Mouse (Mus musculus): ENCODE measurements around the gene Ubxn11.

Ubxn11 gene

DNA sequence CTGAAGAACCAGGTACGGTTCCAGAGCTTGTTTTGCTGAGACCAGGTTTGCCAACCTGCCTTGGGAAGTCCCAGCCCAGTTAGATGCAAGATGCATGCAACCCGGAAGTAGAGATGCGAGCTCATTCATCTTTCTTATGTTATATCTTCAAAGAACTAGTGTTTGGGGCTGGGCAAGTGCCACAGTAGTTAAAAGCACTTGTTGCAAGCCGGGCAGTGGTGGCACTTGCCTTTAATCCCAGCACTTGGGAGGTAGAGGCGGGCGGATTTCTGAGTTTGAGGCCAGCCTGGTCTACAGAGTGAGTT lies 11.2 kb upstream of the Ubxn11 start:
- DNase-seq, result no peak

DNA sequence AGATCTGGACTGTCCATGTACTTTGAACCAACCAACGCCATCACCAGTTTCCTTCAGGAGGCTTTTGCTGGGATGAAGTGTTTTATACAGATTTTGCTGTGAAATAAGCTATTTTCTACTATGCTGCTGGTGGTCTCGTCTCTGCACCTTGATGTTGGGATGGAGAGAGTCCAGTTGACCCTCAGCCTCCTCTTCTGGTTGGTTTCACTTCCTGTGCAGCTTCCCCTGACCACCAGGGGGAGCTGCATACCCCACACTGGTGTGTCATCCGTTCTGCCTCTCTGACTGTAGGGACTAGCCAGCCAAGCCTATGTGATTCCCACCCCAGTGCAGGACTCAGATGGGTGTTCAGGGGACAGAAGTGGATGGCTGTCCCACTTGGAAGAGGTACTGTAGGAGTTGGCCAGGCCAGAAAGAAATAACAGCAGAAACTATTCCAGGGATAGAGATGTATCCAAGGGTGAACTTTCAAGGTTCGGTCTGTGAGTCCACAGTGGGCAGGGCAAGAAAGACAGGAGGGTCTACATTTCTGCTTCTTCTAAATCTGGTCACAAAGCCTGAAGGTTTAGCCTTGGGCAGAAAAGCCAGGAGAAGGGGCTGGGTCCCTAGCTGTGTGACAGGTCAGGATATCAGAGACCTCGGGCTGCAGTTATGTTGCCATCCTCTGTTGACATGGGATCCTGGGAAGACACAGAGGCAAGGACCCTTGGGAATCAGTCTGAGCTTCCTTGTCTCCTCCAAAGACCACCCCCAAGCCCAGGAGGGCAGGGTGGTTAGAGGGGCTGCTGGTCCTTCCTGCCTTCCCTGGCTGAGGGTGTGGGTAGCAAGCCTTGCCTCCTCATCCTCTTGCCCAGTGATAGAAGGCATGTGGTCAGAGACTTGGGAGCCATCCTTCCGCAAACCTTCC lies 9.7 kb upstream of the Ubxn11 start:
- DNase-seq, result peak; percentile 60 to 65

DNA sequence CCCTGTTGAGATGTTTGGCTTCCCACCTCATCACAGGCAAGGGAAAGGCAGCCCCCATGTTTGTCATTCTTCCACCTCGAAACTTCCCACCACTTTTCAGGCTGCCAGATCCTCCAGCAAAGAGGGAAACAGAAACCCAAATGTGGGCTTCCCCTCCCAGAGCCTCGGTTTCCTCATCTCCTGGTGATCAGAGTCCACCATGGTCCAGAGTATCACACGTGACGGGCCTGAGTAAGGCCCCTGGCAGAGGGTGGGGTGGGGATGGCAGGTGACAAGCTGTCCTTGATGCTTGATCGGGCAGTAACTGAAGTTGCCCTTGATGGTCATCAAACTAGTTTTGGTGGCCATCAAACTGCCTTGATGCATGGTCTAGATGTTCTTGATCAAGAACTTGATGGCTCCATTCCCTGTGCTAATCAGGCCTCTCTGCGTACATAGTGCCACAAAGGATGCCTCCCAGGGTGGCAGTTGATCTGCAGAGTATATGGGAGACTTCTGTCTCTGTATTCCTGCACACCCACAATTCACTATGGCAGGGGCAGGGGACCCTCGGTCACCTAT lies 8.3 kb upstream of the Ubxn11 start:
- no peak for DNase-seq

DNA sequence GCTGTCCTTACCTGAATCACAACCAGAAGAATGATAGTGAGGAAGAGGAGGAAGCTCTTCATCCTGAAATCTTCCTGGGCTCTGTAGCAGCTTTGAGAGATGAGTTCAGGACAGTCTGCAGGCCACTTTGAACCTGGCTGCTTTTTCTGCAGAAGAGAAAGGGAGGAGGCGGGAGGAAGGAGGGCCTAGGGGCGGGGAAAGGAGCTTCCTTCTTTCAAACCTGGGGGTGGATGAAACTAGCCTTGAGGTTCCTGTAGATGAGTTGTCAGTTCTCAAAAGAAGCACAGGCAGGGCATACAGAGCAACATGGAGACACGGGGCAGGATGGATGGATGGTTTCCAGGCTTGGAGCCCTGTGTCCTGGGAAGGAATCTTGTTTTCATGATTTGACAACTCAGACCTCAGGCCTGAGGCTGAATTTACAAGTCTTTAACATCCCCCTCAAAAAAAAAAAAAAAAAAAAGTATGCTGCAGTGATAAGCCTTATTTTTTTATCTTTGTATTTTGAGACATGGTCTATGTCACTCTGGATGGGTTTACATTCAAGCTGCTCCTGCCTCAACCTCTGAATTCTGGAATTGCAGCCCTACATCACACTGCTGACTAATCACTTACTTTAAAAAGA lies 7.3 kb upstream of the Ubxn11 start, which contains the start of gene Cd52:
Gene Cd52 (minus strand): TSS at position 160 of the 625 bp plus-strand sequence.
- no peak for DNase-seq

DNA sequence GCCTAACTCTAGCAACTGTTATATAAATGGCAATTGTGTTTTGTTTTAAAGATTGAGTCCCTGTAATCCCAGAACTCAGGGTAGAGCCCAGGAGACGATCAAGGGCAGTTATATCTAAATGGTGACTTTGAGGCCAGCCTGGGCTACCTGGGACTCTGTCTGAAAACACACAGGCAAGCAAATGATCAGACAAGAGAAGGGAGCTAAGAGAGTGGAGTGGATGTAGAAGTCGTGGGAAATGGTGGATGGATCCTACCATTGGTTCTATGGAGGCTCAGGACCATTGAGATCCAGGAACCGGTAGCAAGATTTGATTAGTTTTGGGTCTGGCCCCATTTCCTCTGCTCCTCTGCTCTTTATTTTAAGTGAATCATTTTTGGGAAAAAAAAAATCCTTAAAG lies 6.2 kb upstream of the Ubxn11 start:
- DNase-seq, result no peak

DNA sequence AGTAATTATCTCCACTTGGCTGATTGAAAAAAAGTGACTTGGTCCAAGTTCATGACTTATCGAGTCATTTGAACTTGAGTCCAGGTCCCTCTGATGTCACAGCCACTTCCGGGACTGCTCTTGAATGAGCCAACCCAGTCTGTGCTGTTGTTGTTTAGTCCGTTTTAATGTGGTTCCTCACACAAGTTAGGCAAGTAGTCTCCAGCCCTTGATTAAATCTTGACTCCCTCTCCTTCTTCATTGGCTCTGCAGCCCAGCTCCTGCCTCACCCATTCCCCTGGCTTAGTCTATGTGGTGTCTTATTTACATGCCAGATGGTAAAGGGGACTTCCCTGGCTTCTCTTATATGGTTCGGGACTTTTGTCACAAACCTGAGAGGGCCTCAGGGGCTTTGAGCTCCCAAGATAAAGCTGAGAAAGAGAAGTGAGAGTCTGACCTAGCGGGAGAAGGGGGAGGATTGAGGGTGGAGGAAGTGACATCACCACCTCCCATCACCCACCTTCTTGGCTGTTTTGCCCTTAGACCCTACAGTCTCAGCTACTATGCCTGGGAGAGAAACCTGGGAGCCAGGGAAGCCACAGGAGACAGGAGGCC lies 5.3 kb upstream of the Ubxn11 start:
- DNase-seq, result no peak

DNA sequence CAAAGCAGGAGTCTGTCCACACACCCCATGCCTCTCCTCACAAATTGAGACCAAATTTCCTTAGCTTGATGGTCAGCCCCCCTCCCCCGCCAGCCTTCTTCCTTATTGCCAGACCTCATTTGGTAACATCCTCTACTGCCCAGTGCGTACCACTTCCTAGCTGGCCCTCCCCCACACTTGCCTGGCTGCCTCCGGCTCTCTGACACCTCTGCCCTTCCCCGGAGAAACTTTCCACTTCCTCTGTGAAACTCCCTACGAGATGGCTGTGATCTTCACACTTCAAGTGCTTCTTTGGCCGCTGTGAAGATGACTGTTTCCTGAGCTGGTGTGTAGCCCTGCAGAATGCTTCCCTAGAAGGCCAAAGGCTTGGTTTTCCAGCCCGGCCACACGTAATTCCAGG lies 3.7 kb upstream of the Ubxn11 start:
- peak in 1 of 2 experiments; percentile 29 for DNase-seq

DNA sequence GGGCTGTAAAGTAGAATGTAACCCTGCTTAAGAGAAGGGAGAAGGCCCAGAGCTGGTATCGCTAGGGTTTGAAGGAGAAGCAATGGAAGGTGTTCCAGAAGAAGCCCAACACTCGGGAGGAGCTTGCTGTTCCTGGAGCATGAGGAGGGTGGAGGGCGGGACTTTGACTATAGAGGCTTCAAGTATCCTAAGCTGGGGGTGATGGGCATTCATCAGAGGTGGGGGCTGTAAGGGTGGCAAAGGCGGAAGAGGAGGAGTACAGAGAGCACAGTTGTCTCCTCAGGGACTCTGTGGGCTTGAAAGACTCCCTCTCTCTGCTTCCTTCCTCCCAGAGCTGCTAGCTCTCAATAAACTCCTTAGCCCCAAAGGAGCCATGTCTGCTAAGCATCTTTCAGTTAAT lies 2.1 kb upstream of the Ubxn11 start:
- no peak for DNase-seq

DNA sequence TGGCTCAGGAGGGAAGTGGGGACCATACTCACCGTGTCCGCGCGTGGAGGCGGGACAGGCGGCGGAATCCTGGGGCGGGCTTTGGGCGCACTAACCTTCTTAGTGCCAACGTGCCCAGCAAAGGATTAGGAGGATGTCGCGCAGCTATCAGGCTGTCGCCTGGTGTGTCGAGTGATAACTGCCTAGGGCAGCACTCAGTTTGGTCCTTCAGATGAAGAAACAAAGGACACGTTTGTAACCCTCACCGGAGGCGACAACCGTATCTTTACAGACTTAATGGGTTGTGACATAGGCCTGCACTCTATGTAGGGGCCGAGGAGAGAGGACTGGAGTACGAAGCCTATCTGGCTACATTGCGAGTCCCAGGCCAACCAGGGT lies 361 bp downstream of the Ubxn11 start:
- DNase-seq, result no peak

DNA sequence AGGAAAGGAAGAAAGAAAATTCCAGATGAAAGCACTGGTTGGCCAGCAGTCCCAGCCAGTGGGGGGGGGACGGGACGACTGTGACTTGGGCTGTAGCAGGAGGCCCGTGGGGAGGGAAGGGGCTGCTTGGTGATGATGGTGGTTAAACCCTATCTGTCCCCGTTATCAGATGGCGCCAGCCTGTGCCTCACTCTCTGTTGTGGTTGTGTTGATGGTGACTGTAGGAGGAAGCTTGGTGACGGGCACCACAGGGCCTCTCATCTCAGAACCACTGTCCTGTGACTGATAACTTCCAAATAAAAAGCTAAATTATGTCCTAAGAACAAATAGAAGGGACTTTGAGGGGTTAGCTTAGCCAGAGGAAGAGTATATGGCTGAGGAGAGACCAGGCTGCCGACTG lies 3.7 kb downstream of the Ubxn11 start:
- DNase-seq, result no peak

DNA sequence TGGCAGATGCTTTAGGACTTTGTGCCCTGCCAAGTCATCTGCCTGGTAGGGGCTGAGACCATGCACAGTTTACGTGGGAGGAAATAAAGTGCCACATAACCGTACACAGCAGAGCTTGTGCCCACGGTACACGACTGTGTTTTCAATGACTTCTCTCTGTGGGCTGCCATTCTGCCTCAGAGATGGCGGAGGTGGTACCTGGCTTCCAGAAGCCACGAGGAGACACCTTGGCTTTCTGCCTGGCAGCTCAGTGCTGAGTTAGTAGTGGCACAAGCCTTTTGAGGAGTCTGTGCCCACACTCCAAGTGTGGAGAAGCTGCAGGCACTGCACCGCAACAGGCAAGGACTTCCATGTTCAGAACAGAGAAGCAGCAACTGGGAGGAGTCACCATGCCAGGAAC lies 5.4 kb downstream of the Ubxn11 start:
- no peak for DNase-seq

DNA sequence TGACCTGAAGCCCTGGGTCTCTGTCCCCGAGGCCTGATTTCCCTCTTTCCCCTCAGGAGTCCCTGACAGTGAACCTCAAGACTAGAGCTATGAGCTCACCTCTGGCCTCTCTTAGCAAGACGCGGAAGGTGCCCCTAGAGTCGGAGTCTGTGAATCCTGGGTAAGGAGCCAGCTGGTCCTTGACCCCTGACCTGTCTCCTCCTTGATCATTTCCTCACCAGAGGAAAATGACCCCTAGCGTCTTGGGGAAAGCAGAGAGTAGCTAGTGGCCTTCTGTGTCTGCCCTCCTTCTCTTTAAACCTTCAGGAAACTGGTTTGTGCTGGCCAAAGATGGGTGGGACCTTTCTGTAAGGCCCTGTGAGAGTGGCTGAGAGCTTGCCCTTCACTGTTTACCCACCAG lies 5.8 kb downstream of the Ubxn11 start:
- no peak for DNase-seq

DNA sequence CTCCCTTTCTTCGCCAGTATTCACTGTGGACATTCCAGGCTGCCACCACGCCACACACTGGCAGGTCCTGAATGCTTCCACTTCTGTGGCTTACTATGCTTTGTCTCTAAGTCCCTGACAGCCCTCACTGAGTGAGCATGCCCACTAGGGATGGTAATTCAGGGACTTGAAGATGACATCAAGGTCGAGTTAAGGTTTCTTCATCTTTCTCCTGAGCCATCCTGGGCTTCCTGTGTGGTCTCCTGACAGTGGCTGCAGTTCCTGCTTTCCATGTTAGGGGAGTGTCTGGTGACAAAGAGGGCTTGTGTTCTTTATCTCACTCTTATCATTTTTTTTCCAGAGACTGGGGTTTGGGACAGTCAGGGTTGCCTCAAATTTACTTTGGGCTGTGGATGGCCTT lies 8.3 kb downstream of the Ubxn11 start:
- no peak for DNase-seq

DNA sequence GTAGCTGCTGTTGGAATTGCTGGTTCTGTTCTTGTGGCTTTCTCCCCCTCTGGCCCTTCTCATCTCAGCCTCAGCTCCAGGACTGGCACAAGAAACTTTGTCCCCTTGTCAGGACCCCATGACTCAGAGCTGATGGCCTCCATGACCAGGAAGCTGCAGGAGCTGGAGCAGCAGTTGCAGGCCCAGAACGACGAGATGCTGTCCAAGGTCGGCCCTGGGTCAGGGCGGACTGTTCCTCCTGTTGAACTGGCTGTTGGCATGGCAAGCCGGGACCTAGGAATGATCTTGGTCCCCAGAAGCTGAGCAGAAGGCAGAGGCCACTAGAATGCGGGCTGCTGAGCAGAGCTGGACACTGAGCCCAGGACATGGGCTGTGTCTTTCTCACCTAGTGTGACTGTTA lies 10.0 kb downstream of the Ubxn11 start:
- no peak for DNase-seq

DNA sequence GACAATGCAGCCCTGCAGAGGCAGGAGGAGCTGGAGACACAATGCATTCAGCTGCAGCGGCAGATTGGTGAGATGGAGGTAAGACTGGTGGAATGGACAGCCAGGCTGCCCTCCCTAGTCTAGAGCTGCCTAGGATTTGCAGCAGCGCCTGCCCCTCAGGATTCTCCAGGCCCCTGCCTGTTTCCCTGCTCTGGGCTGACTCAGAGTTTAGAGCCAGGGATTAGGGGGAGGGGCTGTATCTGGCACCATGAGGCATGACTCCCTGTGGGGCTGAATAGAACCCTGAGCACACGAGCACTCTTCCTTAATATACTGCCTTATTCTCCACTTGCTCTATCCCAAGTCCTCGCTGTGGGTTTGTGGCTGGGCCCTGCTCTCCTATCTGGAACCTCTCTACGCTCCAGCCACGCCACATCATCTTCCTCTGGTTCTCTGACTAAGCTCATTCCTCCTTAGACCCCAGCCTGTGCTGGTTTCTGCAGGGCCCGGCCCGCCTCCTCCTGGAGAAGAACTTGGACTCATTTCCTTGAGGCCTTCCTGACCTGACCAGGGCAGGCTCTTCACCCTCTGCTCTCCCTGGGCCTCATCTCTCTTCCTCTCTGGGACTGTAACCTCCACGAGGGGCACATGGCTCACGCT lies 11.1 kb downstream of the Ubxn11 start:
- DNase-seq, result no peak

DNA sequence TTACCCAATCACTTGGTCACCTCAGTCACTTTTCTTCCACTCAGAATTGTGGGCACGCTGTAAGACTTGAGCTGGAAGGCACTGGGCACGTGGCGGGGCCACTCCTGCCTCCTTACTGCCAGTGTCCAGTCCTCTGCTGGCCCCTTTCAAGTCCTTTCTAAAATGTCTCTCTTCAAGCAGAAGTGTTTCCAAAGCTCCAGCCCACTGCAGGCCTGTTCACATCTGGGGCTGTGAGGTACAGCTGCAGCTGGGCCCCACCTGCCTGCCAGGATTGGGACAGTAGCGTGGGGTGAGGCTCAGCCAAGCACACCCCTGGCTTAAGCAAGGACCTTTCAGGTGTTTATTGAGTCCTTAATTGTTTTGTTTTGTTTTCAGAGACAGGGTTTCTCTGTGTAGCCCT lies 11.7 kb downstream of the Ubxn11 start:
- no peak for DNase-seq

DNA sequence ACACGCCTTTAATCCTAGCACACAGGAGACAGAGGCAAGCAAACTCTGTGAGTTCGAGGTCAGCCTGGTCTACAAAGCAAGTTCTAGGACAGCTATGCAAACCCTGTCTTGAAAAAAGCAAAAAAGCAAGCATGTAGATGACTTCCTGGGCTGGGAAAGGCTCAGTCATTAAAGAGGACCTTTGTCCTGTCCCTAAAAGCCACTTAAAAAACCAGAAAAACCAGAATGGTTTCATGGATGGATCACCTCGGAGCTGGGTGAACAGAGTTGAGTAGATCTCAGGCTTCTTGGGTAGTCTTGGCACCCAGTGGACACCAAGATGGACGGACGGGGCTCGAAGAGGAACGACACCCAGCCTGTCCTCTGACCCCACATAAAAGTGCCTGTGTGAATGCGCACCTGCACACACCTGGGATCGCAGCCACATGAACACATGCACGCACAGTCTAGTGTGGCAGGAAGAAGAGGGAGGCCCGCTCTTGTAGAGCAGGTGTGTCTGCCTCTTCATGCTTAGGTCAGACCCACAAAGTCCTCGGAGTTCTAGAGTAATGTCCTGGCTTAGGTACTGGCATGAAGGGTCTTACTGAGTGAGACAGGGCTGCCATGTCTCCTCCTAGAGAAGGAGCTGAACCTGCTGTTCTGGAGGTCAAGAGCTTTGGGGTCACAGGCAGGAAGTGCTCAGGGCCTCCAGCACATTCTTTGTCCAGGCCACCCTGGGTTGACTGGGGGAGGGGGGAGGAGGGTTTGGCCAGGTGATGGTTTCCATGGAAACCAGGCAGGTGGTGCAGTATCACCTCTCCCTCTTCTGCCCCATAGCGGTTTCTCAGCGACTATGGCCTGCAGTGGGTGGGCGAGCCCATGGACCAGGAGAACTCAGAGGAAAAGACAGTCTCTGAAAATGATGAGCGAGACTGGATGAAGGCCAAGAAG lies 13.1 kb downstream of the Ubxn11 start:
- DNase-seq, result no peak

DNA sequence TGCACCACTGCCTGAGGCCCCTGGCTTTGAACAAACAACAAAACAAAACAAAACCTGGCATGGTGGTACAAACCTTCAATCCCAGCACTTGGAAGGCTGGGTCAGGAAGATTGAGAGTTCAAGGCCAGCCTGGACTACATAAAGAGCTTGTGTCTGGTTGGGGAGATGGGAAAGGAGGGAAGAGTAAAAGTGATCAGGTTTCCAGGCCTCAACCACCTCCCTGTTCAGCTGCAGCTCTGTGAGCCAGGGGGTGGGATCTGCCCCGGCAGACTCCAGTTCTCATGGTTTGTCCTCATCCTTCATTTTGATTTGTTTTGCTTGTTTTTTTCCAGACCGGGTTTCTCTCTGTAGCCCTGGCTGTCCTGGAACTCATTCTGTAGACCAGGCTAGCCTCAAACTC lies 14.1 kb downstream of the Ubxn11 start:
- no peak for DNase-seq

DNA sequence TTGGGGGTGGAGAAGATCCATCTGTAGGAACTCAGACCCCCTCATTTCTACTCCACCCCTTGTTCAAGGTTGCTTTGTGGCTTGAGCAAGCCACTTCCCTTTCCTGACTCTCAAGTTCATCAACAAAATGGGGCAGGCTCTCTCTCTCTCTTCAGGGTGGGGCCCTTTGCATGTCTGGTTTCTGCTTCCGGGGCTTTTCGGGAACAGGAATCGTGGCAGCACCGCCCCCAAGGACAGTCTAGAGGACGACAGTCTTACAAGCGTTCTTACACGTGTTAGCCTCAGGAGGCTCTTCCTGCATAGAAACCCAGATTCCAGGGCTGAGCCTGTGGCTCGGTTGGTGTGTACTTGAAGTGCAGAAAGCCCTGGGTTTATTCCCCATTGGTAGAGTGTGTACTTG lies 14.6 kb downstream of the Ubxn11 start:
- no peak for DNase-seq

DNA sequence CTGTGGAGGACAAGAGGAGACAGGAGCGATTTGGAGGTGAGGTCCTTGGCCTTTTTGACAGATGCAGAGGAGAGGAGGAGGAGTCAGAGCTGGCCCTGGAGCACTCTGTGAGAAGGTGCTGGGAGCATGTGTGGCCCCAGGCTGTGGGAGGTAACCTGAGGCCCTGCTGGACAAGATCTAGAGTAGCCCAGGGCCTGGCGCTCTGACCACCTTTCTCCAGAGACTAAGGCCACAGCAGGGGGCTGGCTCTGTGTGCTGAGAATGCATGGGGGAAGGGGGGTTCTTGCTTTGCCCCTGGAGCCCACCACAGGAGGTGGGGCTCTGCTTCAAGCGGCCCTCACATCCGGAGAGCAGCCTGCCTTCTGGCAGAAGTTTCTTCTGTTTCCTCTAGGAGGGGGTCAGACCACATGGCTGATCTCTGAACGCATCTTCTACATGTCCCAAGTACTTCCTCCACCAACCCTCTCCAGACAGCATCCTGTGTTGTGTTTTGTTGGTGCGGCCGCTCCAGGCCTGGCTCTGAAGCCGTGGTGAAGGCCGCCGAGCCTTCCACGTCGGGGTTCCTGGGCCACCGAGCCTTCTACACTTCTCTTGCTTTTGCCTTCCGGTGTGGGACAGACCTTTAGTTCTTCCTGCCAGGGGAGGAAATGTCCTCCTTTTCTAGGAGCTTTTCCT lies 15.9 kb downstream of the Ubxn11 start:
- no peak for DNase-seq

DNA sequence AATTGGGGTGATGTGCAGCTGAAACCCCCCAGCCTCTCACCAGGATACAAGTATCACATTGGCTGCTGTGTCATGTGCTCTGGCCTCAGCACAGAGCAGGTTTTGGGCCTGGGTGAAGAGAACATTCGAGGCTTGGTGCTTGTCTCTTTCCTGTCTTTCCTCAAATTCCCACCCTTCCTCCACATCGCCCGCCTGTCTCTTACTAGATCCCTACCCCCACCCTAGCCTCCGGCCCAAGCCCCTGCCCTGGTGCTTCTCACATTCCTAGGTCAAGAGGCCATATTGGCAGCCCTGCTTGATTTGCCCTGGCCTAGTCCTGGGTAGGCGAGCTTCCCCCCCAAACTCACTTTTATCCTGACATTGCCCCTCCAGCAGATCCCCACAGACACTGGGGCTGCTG lies 16.7 kb downstream of the Ubxn11 start:
- no peak for DNase-seq

DNA sequence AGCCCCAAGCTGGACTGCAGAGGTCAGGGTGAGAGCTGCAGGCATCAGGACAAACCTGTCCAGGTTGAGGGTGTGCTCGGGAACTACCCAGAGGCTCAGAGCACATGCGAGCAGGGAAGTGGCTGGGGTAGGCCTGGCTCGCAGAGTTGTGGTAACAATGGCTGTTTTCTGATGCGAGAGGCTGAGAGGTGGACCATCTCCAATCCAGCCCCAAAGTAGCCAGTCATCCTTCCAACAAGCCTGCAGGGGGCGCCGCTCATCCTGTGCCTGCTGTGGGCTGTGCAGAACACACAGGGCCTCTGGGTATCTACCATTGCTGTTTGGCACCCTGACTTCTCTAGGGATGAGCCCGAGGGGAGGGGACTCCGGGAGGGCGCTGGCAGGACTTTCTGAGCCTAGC lies 17.3 kb downstream of the Ubxn11 start:
- DNase-seq, result peak; percentile 42 to 53
